Mouse (Mus musculus): ENCODE data around the gene Hsd11b1. TPM values are rescaled to one million over a fixed set of nuclear protein-coding genes. Genes with fewer than 3 reads are reported as not detected.

Hsd11b1 gene
- polyA plus RNA-seq, 1 experiment from 2014 or later = 1.6 TPM

DNA sequence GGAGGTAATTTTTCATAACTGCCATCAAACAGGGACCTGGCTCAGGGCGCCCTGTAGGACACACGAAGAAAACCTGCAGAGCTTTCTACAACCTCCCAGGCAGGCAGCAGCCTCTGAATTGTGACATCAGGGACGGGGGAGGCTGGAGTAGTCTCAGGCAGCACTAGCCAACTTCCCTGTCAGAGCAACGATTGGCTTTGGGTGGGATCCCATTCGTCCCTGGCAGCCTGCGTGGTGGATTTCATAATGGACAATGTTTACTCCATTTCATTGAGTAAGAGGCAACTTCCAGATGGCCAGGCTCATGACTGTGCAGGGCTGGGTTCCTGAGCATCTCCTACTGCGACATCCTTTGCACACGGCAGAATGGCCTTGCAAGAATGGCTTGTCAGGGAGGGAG lies 21.6 kb downstream of the Hsd11b1 start:
- no peak overlapping the region for H3K9ac ChIP-seq (ENCODE audit: low read length)
- WGBS = 74% methylated on average over 8 of the region's 8 CpGs
- H3K27me3 ChIP-seq (ENCODE audit: control insufficient read depth, insufficient read depth, low read length) = no peaks in the 10 kb centered on the region
- no peak overlapping the region for H3K27ac ChIP-seq (replicated peaks in 1 of 2; ENCODE audit: control insufficient read depth in 1 of 2, insufficient read depth in 1 of 2, low read depth in 2 of 2, low read length in 2 of 2)
- H3K4me2 ChIP-seq (ENCODE audit: low read length) = no peak overlapping the region
- no peaks in the 10 kb centered on the region for H3K9me3 ChIP-seq (ENCODE audit: control insufficient read depth, low read length)
- ATAC-seq (ENCODE audit: insufficient number of reproducible peaks, insufficient read depth, low FRiP score, low read depth) = 0 out of 2 replicates have a peak, but pooled peaks have one; percentile 13
- peaks cover 6 to 10% of the 10 kb centered on the region in 2 experiments; a peak in 3 of 4 replicates for H3K4me1 ChIP-seq (ENCODE audit: control insufficient read depth in 2 of 2, insufficient read depth in 2 of 2, low read length in 2 of 2)
- no peak overlapping the region for H3K4me3 ChIP-seq (ENCODE audit: control insufficient read depth in 1 of 2, insufficient read depth in 1 of 2, low read depth in 1 of 2, low read length in 2 of 2)
- H3K36me3 ChIP-seq (ENCODE audit: control insufficient read depth, insufficient read depth, low read length) = no peaks in the 10 kb centered on the region

- Histone ChIP-seq H3K27ac (replicated peaks in 1 of 2; ENCODE audit: control insufficient read depth in 1 of 2, insufficient read depth in 1 of 2, low read depth in 2 of 2, low read length in 2 of 2) (no peak overlapping the region), H3K4me3 (ENCODE audit: control insufficient read depth in 1 of 2, insufficient read depth in 1 of 2, low read depth in 1 of 2, low read length in 2 of 2) (no peak overlapping the region), H3K4me2 (ENCODE audit: low read length) (no peak overlapping the region), H3K36me3 (ENCODE audit: control insufficient read depth, insufficient read depth, low read length) (no peaks in the 10 kb centered on the region), H3K9ac (ENCODE audit: low read length) (no peak overlapping the region), H3K4me1 (ENCODE audit: control insufficient read depth in 2 of 2, insufficient read depth in 2 of 2, low read length in 2 of 2) (peaks cover 6 to 10% of the 10 kb centered on the region in 2 experiments; a peak in 3 of 4 replicates), H3K27me3 (ENCODE audit: control insufficient read depth, insufficient read depth, low read length) (no peaks in the 10 kb centered on the region), H3K9me3 (ENCODE audit: control insufficient read depth, low read length) (no peaks in the 10 kb centered on the region)
- 90% methylated on average over 4 of the region's 4 CpGs for WGBS
- no peak for ATAC-seq (ENCODE audit: insufficient number of reproducible peaks, insufficient read depth, low FRiP score, low read depth)
Measured at GRCm38 (mm10) chr1:193241436-193241835, 22.4 kb downstream of the Hsd11b1 start.

DNA sequence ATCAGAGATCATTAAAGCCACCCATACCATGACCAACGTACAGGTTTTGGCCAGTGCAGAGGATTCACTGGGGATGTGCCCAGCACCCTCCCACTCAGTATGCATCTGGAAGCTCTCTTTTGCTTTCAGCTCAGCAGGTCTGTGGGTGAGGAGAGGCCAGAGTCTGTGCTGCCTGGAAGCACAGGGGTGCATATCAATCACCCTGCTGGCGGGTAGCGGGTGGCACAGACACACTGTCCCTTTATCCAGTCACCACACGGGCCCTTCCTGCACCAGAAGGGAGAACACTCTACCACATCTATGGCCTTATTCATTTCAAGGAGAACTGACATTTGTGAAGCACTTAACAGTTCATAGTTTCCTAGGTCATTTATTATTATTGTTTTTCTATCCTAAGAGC lies 25.4 kb downstream of the Hsd11b1 start:
- H3K9ac ChIP-seq (ENCODE audit: low read length) = no peak overlapping the region
- H3K4me1 ChIP-seq (ENCODE audit: control insufficient read depth in 2 of 2, insufficient read depth in 2 of 2, low read length in 2 of 2) = peaks cover 4 to 6% of the 10 kb centered on the region in 2 experiments; a peak in 3 of 4 replicates
- no peaks in the 10 kb centered on the region for H3K9me3 ChIP-seq (ENCODE audit: control insufficient read depth, low read length)
- H3K4me3 ChIP-seq (ENCODE audit: control insufficient read depth in 1 of 2, insufficient read depth in 1 of 2, low read depth in 1 of 2, low read length in 2 of 2) = no peak overlapping the region
- H3K27ac ChIP-seq (replicated peaks in 1 of 2; ENCODE audit: control insufficient read depth in 1 of 2, insufficient read depth in 1 of 2, low read depth in 2 of 2, low read length in 2 of 2) = no peak overlapping the region
- H3K4me2 ChIP-seq (ENCODE audit: low read length) = no peak overlapping the region
- H3K27me3 ChIP-seq (ENCODE audit: control insufficient read depth, insufficient read depth, low read length) = no peaks in the 10 kb centered on the region
- WGBS = 54% methylated on average over 4 of the region's 4 CpGs
- no peak for ATAC-seq (ENCODE audit: insufficient number of reproducible peaks, insufficient read depth, low FRiP score, low read depth)
- H3K36me3 ChIP-seq (ENCODE audit: control insufficient read depth, insufficient read depth, low read length) = no peaks in the 10 kb centered on the region

DNA sequence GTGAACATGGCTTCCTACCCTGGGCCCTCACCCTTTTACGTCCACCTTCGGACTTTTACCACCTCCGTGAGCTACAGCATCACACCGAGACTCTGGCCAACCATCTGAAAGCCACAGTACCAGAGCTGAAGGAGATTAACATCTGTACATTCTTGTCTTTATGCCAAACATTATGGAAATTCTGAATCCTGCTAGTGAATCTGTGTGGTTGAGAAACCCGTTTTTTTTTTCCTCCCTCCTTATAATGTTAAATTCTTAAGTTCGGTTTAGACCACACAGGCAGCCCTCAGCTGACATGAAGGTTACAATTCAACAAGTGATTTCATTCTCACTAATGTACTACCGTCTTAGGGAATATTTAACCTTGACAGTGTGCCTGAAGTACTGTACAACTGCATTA lies 28.9 kb downstream of the Hsd11b1 start:
- no peak overlapping the region for H3K4me2 ChIP-seq (ENCODE audit: low read length)
- no peaks in the 10 kb centered on the region for H3K9me3 ChIP-seq (ENCODE audit: control insufficient read depth, low read length)
- no peak overlapping the region for H3K4me3 ChIP-seq (ENCODE audit: control insufficient read depth in 1 of 2, insufficient read depth in 1 of 2, low read depth in 1 of 2, low read length in 2 of 2)
- WGBS = 84% methylated on average over 7 of the region's 7 CpGs
- peaks cover 0 to 3% of the 10 kb centered on the region in 2 experiments; a peak in 1 of 4 replicates for H3K4me1 ChIP-seq (ENCODE audit: control insufficient read depth in 2 of 2, insufficient read depth in 2 of 2, low read length in 2 of 2)
- no peaks in the 10 kb centered on the region for H3K36me3 ChIP-seq (ENCODE audit: control insufficient read depth, insufficient read depth, low read length)
- no peak for ATAC-seq (ENCODE audit: insufficient number of reproducible peaks, insufficient read depth, low FRiP score, low read depth)
- H3K27ac ChIP-seq (replicated peaks in 1 of 2; ENCODE audit: control insufficient read depth in 1 of 2, insufficient read depth in 1 of 2, low read depth in 2 of 2, low read length in 2 of 2) = no peak overlapping the region
- no peak overlapping the region for H3K9ac ChIP-seq (ENCODE audit: low read length)
- no peaks in the 10 kb centered on the region for H3K27me3 ChIP-seq (ENCODE audit: control insufficient read depth, insufficient read depth, low read length)

GRCm38 (mm10) chr1:193234130-193234645 lies 29.7 kb downstream of the Hsd11b1 start:
- Histone ChIP-seq H3K9ac (ENCODE audit: low read length) (no peak overlapping the region), H3K4me2 (ENCODE audit: low read length) (no peak overlapping the region), H3K36me3 (ENCODE audit: control insufficient read depth, insufficient read depth, low read length) (no peaks in the 10 kb centered on the region), H3K4me1 (ENCODE audit: control insufficient read depth in 2 of 2, insufficient read depth in 2 of 2, low read length in 2 of 2) (peaks cover 0 to 3% of the 10 kb centered on the region in 2 experiments; a peak in 1 of 4 replicates), H3K4me3 (ENCODE audit: control insufficient read depth in 1 of 2, insufficient read depth in 1 of 2, low read depth in 1 of 2, low read length in 2 of 2) (no peak overlapping the region), H3K27me3 (ENCODE audit: control insufficient read depth, insufficient read depth, low read length) (no peaks in the 10 kb centered on the region), H3K9me3 (ENCODE audit: control insufficient read depth, low read length) (no peaks in the 10 kb centered on the region), H3K27ac (replicated peaks in 1 of 2; ENCODE audit: control insufficient read depth in 1 of 2, insufficient read depth in 1 of 2, low read depth in 2 of 2, low read length in 2 of 2) (no peak overlapping the region)
- WGBS = 93% methylated on average over 2 of the region's 2 CpGs
- ATAC-seq (ENCODE audit: insufficient number of reproducible peaks, insufficient read depth, low FRiP score, low read depth) = no peak

DNA sequence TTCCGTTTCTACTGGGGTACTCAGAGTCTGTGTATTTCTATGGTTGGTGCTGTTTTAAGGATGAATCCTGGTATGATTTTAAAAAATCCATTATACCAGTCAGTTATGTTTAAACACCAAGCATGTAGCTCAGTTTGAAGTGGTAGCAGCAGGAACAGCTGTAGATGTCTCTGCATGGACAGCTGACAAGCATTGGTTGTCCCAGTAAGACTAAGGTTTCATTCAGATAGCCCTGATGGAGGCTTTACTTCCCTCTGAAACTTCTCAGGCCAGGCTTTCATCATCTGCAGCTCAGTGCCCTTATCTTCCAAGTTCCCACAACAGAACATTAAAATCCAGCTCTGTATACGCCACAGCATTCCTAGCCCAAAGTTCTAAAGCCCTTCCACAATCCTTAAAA lies 31.1 kb downstream of the Hsd11b1 start:
- Histone ChIP-seq H3K4me3 (ENCODE audit: control insufficient read depth in 1 of 2, insufficient read depth in 1 of 2, low read depth in 1 of 2, low read length in 2 of 2) (no peak overlapping the region), H3K36me3 (ENCODE audit: control insufficient read depth, insufficient read depth, low read length) (no peaks in the 10 kb centered on the region), H3K27me3 (ENCODE audit: control insufficient read depth, insufficient read depth, low read length) (no peaks in the 10 kb centered on the region), H3K4me2 (ENCODE audit: low read length) (no peak overlapping the region), H3K9me3 (ENCODE audit: control insufficient read depth, low read length) (no peaks in the 10 kb centered on the region), H3K27ac (replicated peaks in 1 of 2; ENCODE audit: control insufficient read depth in 1 of 2, insufficient read depth in 1 of 2, low read depth in 2 of 2, low read length in 2 of 2) (no peak overlapping the region), H3K4me1 (ENCODE audit: control insufficient read depth in 2 of 2, insufficient read depth in 2 of 2, low read length in 2 of 2) (peaks cover 0 to 3% of the 10 kb centered on the region in 2 experiments; a peak in 1 of 4 replicates), H3K9ac (ENCODE audit: low read length) (no peak overlapping the region)
- 69% methylated on average over 2 of the region's 2 CpGs for WGBS
- no peak for ATAC-seq (ENCODE audit: insufficient number of reproducible peaks, insufficient read depth, low FRiP score, low read depth)

- no peak overlapping the region for H3K9ac ChIP-seq (ENCODE audit: low read length)
- H3K4me2 ChIP-seq (ENCODE audit: low read length) = no peak overlapping the region
- WGBS = 51% methylated on average over 5 of the region's 5 CpGs
- H3K4me3 ChIP-seq (ENCODE audit: control insufficient read depth in 1 of 2, insufficient read depth in 1 of 2, low read depth in 1 of 2, low read length in 2 of 2) = no peak overlapping the region
- ATAC-seq (ENCODE audit: insufficient number of reproducible peaks, insufficient read depth, low FRiP score, low read depth) = no peak
- H3K27me3 ChIP-seq (ENCODE audit: control insufficient read depth, insufficient read depth, low read length) = no peaks in the 10 kb centered on the region
- H3K27ac ChIP-seq (replicated peaks in 1 of 2; ENCODE audit: control insufficient read depth in 1 of 2, insufficient read depth in 1 of 2, low read depth in 2 of 2, low read length in 2 of 2) = no peak overlapping the region
- no peaks in the 10 kb centered on the region for H3K9me3 ChIP-seq (ENCODE audit: control insufficient read depth, low read length)
- peaks cover 3 to 7% of the 10 kb centered on the region in 2 experiments; a peak in 2 of 4 replicates for H3K4me1 ChIP-seq (ENCODE audit: control insufficient read depth in 2 of 2, insufficient read depth in 2 of 2, low read length in 2 of 2)
- H3K36me3 ChIP-seq (ENCODE audit: control insufficient read depth, insufficient read depth, low read length) = no peaks in the 10 kb centered on the region
Measured at GRCm38 (mm10) chr1:193230935-193231334, 32.9 kb downstream of the Hsd11b1 start.

DNA sequence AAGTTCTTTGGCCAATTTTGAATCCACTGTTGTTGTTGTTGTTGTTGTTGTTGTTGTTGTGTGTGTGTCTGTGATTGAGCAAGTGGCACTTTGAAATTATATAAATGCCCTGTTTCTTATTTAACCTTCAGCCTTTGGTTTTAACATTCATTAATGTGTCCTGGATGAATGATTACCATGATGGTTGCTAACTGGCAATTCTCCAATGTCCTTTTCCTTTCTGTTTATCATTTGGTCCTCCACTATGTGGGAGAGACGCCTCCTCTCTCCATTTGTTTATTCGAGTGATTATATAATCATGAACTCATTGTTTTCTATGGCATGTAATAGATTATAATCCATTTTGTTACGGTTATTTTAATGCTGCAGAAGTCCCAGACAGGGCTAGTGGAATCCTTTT lies 33.3 kb downstream of the Hsd11b1 start:
- Histone ChIP-seq H3K9me3 (ENCODE audit: control insufficient read depth, low read length) (no peaks in the 10 kb centered on the region), H3K4me3 (ENCODE audit: control insufficient read depth in 1 of 2, insufficient read depth in 1 of 2, low read depth in 1 of 2, low read length in 2 of 2) (no peak overlapping the region), H3K27me3 (ENCODE audit: control insufficient read depth, insufficient read depth, low read length) (no peaks in the 10 kb centered on the region), H3K4me1 (ENCODE audit: control insufficient read depth in 2 of 2, insufficient read depth in 2 of 2, low read length in 2 of 2) (peaks cover 3 to 7% of the 10 kb centered on the region in 2 experiments; a peak in 2 of 4 replicates), H3K27ac (replicated peaks in 1 of 2; ENCODE audit: control insufficient read depth in 1 of 2, insufficient read depth in 1 of 2, low read depth in 2 of 2, low read length in 2 of 2) (no peak overlapping the region), H3K4me2 (ENCODE audit: low read length) (no peak overlapping the region), H3K36me3 (ENCODE audit: control insufficient read depth, insufficient read depth, low read length) (no peaks in the 10 kb centered on the region), H3K9ac (ENCODE audit: low read length) (no peak overlapping the region)
- ATAC-seq (ENCODE audit: insufficient number of reproducible peaks, insufficient read depth, low FRiP score, low read depth) = no peak
- 71% methylated on average over 3 of the region's 3 CpGs for WGBS
